Mouse (Mus musculus) forebrain, embryonic 14.5 days (tissue): ENCODE results near the gene Mpig6b. TPM values are rescaled to one million over a fixed set of nuclear protein-coding genes. Genes with fewer than 3 reads are reported as not detected.

Experiments
- ATAC-seq: fragments of 200-750 bp; cut with Nextera tagmentation; 2 replicates; pipeline ENCODE4 v1.8.0; 2017; ENCODE audit warnings: mild to moderate bottlenecking, moderate library complexity
- DNase-seq: peaks from one replicate; pipeline ENCODE4 v3.0.0-alpha.2; 2015; ENCODE audit warnings: low spot score
- H3K27ac ChIP-seq: fragments of 300-500 bp; sonication (generic); 2 replicates; pipeline ENCODE4 v1.5.1; 2014; ENCODE audit warnings: low read depth, mild to moderate bottlenecking, control low read depth, low read length, moderate library complexity
- H3K27me3 ChIP-seq: fragments of 300-500 bp; sonication (generic); replicated peaks from 2 replicates; pipeline ENCODE4 v1.6.1; 2014; ENCODE audit warnings: low read length, control low read depth, mixed read lengths; ENCODE audit not compliant: control insufficient read depth, insufficient read depth
- H3K36me3 ChIP-seq: fragments of 300-500 bp; sonication (generic); 2 replicates; pipeline ENCODE4 v1.6.1; 2014; ENCODE audit warnings: low read length, control low read depth; ENCODE audit not compliant: control insufficient read depth, insufficient read depth
- H3K4me1 ChIP-seq: fragments of 300-500 bp; sonication (generic); 2 replicates; pipeline ENCODE4 v1.6.1; 2014; ENCODE audit warnings: antibody characterized with exemption, low read length, control low read depth; ENCODE audit not compliant: control insufficient read depth, insufficient read depth
- H3K4me2 ChIP-seq: fragments of 300-500 bp; sonication (generic); 2 replicates; pipeline ENCODE4 v1.6.1; 2014; ENCODE audit warnings: mild to moderate bottlenecking, control low read depth, low read length
- H3K4me3 ChIP-seq: fragments of 300-500 bp; sonication (generic); 2 replicates; pipeline ENCODE4 v1.5.1; 2014; ENCODE audit warnings: low read depth, low read length, control low read depth
- H3K9ac ChIP-seq: fragments of 300-500 bp; sonication (generic); 2 replicates; pipeline ENCODE4 v1.6.1; 2014; ENCODE audit warnings: mild to moderate bottlenecking, low read length, control low read depth, moderate library complexity
- H3K9me3 ChIP-seq: fragments of 300-500 bp; sonication (generic); replicated peaks from 2 replicates; pipeline ENCODE4 v1.6.1; 2016; ENCODE audit warnings: low read length, control low read depth, mixed read lengths; ENCODE audit not compliant: control insufficient read depth
- WGBS: fragments of 180-500 bp; shearing (Covaris S2); extraction: QIAGEN DNeasy Blood & Tissue Kit; methylation state at CpG from one replicate; pipeline ENCODE4 v1.1.7; 2014; 5-methylcytosine and 5-hydroxymethylcytosine counted together
- polyA plus RNA-seq: library from polyadenylated mRNA; unstranded; fragments of >200 nt; fragmentation: Nextera tagmentation; extraction: Ambion mirVana; gene quantifications from 2 replicates; pipeline ENCODE4 v1.2.1, GENCODE M21; 2014

The Mpig6b gene
- polyA plus RNA-seq, 1 experiment from 2014 or later: 0.42 TPM

DNA sequence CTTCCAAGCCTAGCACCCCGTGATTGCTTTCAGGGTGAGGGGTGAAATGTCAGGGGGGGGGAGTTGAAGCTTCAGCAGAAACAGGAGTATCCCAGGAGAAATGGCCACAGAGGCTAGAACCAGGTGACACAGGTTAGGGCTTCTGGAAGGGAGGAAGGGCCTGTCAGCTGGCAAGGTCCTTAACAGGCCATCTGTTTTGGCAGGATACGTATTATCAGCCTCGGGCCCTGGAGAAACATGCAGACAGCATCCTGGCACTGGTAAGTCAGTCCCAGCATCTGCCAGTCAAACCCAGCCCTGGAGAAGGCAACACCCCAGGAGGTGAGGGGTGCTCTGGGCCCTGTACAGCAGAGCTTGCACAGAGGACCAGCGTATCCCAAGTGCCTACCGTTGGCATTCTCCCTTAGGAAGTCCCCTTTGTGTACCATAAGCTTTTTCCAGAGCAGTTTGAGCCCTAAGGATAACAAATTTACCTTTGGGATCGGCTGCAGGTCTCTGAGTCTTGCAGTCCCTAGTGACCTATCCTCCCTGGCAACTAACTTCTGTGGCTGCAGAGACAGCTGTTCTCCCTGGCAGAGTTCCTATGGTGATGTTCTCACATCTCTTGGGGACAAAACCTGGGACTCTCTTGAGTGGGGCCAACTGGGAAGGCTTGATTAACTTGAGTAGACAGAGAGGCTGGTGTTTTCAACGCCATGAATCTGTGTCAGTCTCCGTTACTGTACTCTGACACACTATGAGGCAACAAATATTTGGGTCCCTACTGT lies 24.4 kb upstream of the Mpig6b start:
- H3K27me3 ChIP-seq: no peaks in the 10 kb centered on the region
- peaks cover 6% of the 10 kb centered on the region for H3K4me1 ChIP-seq
- 54% methylated on average over 8 of the region's 8 CpGs for WGBS
- peak overlapping the region; percentile 55 for H3K4me3 ChIP-seq
- H3K36me3 ChIP-seq: peaks cover 34% of the 10 kb centered on the region
- peak; percentile 15; the same call in 1 of the 2 replicates for ATAC-seq
- peak overlapping the region; percentile 67 for H3K4me2 ChIP-seq
- H3K27ac ChIP-seq: peak overlapping the region; percentile 98
- no peaks in the 10 kb centered on the region for H3K9me3 ChIP-seq
- peak; percentile 63 for DNase-seq
- H3K9ac ChIP-seq: peak overlapping the region; percentile 88

DNA sequence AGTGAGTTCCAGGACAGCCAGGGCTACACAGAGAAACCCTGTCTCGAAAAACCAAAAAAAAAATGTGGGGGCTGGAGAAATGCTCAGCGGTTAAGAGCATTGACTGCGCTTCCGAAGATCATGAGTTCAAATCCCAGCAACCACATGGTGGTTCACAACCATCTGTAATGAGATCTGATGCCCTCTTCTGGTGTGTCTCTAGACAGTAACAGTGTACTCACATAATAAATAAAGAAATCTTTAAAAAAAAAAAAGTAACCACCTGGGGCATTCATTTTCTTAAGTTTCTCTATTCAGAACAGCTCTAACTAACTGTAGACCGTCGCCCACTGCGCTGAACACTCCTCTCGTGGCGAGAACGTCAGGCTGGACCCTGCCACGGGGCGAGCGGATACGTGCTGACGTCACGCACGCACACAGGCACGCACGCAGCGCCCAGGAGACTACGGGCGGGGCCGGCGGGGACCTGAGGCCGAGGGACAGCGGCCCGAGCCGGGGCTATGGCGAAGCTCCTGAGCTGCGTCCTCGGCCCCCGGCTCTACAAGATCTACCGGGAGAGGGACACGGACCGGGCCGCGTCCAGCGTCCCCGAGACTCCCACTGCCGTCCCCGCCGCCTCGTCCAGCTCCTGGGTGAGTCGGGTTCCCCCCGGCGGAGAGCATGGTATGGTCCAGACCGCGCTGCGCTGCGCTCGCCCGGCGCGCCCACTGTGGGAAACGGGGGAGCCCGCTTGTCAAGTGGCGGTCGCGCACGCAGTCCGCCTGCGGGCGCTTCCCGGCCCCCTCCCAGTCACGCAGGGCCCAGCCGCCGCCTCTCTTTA lies 23.1 kb upstream of the Mpig6b start, which contains the start of gene Abhd16a:
Abhd16a (plus strand) TSS at position 439 of the 820 bp plus-strand sequence.
- 3% methylated on average over 66 of the region's 67 CpGs for WGBS
- H3K27me3 ChIP-seq: no peaks in the 10 kb centered on the region
- H3K36me3 ChIP-seq: peaks cover 25% of the 10 kb centered on the region
- peak within 1 kb of the TSS; percentile 98 for H3K27ac ChIP-seq
- peaks cover 6% of the 10 kb centered on the region for H3K4me1 ChIP-seq
- H3K4me2 ChIP-seq: peak within 1 kb of the TSS; percentile 67
- peak; percentile 99 for ATAC-seq
- peak; percentile 96 for DNase-seq
- peak within 1 kb of the TSS; percentile 88 for H3K9ac ChIP-seq
- H3K9me3 ChIP-seq: no peaks in the 10 kb centered on the region
- peak within 1 kb of the TSS; percentile 55 for H3K4me3 ChIP-seq

DNA sequence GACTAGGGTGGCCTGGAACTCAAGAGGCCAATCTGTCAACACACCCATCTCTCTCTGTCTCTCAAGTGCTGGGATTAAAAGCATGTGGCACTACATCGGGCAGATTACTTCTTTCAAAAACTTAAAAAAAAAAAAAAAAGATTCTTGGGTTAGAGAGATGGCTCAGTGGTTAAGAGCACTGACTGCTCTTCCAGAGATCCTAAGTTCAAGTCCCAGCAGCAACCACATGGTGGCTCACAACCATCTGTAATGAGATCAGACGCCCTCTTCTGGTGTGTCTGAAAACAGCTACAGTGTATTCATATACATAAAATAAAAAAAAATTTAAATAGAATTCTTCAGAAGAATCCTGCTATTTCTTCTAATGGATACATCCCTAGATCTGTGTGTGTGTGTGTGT lies 22.2 kb upstream of the Mpig6b start:
- Histone ChIP-seq H3K4me2 (no peak overlapping the region), H3K36me3 (peaks cover 17% of the 10 kb centered on the region), H3K4me3 (no peak overlapping the region), H3K27ac (no peak overlapping the region), H3K4me1 (peaks cover 6% of the 10 kb centered on the region), H3K9me3 (no peaks in the 10 kb centered on the region), H3K9ac (no peak overlapping the region), H3K27me3 (no peaks in the 10 kb centered on the region)
- DNase-seq: no peak
- ATAC-seq: no peak
- 52% methylated on average over 2 of the region's 2 CpGs for WGBS

DNA sequence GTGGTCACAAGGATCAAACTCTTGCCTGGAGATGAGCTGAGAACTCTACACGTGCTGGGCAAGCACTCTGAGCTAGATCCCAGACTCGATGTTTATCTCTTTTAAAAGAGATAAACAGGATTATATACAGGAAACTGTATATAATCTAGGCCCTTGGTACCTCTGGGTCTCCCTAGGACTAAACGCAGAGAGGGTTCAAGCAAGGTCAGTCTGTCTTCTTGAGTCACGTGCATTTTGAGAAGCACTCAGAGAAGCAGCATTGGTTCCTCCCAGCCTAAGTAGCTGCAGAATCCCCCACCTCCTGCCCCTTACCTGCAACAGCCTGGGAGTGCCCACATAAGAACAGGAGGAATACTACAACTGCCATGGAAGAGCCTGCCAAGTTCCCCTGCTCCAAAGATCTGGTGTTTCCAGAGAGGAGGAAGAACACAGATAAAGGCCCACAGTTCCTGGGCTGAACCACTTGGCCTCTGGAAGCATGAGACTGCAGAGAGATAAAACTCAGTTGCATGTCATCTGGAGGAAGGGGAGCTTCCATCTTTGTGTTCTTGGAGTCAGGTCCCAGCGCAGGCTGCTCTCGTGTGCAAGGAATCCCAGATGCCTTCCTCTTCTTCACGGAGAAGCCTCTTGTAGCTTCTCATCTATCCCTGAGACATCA lies 19.4 kb upstream of the Mpig6b start, which contains the start of gene Ly6g6f:
Ly6g6f (minus strand) TSS at position 403 of the 658 bp plus-strand sequence.
- no peak within 1 kb of the TSS for H3K4me3 ChIP-seq
- no peak for ATAC-seq
- no peak within 1 kb of the TSS for H3K4me2 ChIP-seq
- H3K27ac ChIP-seq: no peak within 1 kb of the TSS
- H3K4me1 ChIP-seq: peaks cover 5% of the 10 kb centered on the region
- WGBS: 79% methylated on average over 7 of the region's 7 CpGs
- no peaks in the 10 kb centered on the region for H3K9me3 ChIP-seq
- no peaks in the 10 kb centered on the region for H3K36me3 ChIP-seq
- DNase-seq: no peak
- no peak within 1 kb of the TSS for H3K9ac ChIP-seq
- no peaks in the 10 kb centered on the region for H3K27me3 ChIP-seq

DNA sequence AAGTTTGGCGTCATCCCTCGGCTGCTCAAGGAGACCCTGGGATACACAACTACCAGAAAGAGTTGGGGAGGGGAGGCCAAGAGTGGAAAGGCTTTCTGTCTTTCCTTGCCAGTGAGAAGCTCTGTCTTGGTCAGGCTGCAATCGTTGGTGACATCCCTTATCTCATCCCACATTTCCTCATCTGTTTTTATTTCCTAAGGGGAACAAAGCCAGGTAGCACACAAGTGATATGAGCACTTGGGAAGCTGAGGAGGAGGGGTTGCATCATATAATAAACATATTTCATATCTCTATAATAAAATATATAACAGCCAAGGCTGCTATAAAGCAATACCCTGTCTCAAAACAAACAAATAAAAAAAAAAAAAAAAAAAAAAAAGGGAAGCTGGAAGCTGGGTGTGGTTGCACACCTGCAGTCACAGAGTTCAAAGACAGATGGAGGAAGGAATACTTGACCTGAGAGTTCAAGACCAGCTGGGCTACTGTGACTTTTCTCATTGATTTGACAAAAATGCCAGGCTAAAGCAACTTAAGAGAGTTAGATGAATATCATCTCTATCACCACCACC lies 18.0 kb upstream of the Mpig6b start:
- H3K4me2 ChIP-seq: no peak overlapping the region
- no peak overlapping the region for H3K27ac ChIP-seq
- no peaks in the 10 kb centered on the region for H3K36me3 ChIP-seq
- H3K9ac ChIP-seq: no peak overlapping the region
- ATAC-seq: no peak
- no peaks in the 10 kb centered on the region for H3K27me3 ChIP-seq
- no peaks in the 10 kb centered on the region for H3K4me1 ChIP-seq
- 83% methylated on average over 3 of the region's 3 CpGs for WGBS
- no peak for DNase-seq
- H3K9me3 ChIP-seq: no peaks in the 10 kb centered on the region
- H3K4me3 ChIP-seq: no peak overlapping the region

DNA sequence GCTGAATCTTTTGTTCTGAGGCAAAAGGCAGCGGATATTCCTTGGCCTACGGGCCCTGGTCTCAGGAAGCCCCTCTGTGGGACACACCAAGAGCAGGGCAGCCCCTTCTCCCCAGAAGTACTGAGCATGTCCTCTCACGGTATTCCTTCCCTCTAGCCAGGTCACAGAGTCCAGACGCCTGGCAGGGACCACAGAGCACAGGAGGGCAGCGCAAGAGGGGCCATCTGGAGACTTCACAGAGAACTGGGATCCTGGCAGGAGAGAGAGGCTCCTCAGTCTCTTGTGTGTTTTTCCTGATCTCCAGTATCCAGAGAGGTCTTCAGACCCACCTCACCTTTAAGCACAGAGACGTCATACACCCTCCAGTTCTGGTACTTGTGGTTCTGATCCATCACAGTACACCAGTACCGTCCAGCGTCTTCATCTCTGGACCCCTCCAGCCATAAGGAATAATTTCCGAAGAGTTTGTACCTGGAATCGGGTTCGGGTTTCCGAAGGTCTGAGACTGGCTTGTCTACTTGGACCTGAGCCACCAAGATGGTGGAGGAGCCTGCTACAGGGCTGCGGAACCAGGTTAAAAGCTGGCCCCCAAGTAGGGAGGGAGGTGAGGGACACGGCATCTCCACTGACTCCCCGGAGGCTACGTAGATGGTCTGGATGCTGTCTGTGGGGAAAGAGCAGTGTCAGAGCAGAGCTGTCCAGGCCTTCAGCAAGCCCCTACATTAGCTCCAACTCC lies 17.0 kb upstream of the Mpig6b start:
- no peaks in the 10 kb centered on the region for H3K36me3 ChIP-seq

DNA sequence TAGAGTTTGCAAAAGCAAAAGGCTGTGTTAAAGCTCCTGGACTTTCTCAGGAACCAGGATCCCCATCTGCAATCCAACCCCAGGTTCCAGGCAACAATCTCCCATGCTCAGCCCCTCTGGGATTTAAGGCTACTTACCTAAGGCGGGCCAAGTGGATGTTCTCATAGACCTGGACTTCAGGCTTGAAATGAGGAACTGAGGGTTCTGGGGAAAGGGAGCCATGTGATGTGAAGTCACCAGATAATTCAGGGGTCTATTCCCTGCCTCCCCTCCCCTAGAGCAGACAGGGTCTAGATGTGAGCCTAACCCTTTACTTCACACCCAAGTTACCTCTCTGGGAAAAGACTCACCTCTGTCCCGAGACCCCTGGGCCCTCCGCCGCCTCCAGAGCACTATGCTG lies 14.7 kb upstream of the Mpig6b start:
- 90% methylated on average over 4 of the region's 4 CpGs for WGBS
- Histone ChIP-seq H3K9ac (no peak overlapping the region), H3K27ac (no peak overlapping the region), H3K9me3 (no peaks in the 10 kb centered on the region), H3K27me3 (no peaks in the 10 kb centered on the region), H3K4me2 (no peak overlapping the region), H3K4me1 (peaks cover 11% of the 10 kb centered on the region; the same call in 1 of the 2 replicates), H3K4me3 (no peak overlapping the region), H3K36me3 (no peaks in the 10 kb centered on the region)
- DNase-seq: no peak
- ATAC-seq: no peak

More for the DNA sequence above, 17.0 kb upstream of the Mpig6b start:
- no peak for ATAC-seq
- Histone ChIP-seq H3K9me3 (no peaks in the 10 kb centered on the region), H3K9ac (no peak overlapping the region), H3K4me3 (no peak overlapping the region), H3K27me3 (no peaks in the 10 kb centered on the region), H3K4me2 (no peak overlapping the region), H3K4me1 (peaks cover under 1% of the 10 kb centered on the region; the same call in 1 of the 2 replicates), H3K27ac (no peak overlapping the region)
- 87% methylated on average over 16 of the region's 16 CpGs for WGBS
- DNase-seq: no peak

DNA sequence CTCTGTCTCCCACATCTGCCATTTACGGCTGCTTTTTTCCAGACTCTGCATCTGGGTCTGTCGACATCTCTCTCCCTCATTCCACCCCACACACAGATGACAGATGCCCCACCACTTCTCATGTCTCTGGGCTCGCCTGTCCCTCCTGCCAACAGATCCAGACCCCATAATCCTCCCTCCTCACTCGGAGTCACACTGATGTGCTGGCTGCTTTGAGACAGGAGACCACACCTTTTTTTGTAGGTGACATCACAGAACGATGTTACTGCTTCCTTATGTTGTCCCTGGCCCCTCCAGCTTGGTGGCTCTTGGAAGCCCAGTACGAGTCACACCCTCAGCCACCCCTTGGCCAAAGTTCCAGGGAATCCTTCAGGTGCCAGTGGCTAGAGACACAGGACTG lies 14.3 kb upstream of the Mpig6b start:
- H3K9me3 ChIP-seq: no peaks in the 10 kb centered on the region
- H3K4me1 ChIP-seq: peaks cover 11% of the 10 kb centered on the region; the same call in 1 of the 2 replicates
- no peaks in the 10 kb centered on the region for H3K27me3 ChIP-seq
- no peak overlapping the region for H3K4me3 ChIP-seq
- no peak for DNase-seq
- no peak for ATAC-seq
- no peak overlapping the region for H3K4me2 ChIP-seq
- H3K36me3 ChIP-seq: no peaks in the 10 kb centered on the region
- 69% methylated on average over 6 of the region's 6 CpGs for WGBS
- no peak overlapping the region for H3K9ac ChIP-seq
- no peak overlapping the region for H3K27ac ChIP-seq
